Mouse (Mus musculus): ENCODE data around the gene Hist3h2a. TPM values are rescaled to one million over a fixed set of nuclear protein-coding genes. Genes with fewer than 3 reads are reported as not detected.
A peak's percentile ranks its signal among the peaks of the same experiment; 100 is the strongest.

Gene Hist3h2a
- polyA plus RNA-seq, 1 experiment from 2014 or later: 31.8 TPM

DNA sequence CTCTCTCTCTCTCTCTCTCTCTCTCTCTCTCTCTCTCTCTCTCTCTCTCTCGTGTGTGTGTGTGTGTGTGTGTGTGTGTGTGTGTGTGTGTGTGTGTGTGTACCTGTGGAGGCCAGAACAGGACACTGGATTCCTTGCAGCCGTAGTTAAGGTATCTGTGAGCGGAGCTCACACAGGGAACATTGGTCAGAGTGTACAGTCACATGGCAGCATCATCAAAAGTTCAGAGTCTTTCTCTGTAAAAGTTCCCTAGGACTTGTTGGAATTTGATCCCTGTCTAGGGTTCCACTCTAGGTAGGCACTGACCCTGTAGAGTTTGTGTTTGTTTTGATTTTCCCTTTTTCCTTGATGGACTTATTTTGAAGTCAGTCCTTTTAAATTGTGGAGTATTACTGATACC, 27.8 kb upstream of the Hist3h2a start:
- Histone ChIP-seq H3K27me3 (ENCODE audit: control insufficient read depth, insufficient read depth, low read length) (no peaks in the 10 kb centered on the region), H3K9me3 (ENCODE audit: control insufficient read depth, low read length) (no peaks in the 10 kb centered on the region), H3K4me2 (replicated peaks; ENCODE audit: low read depth, low read length) (no peak overlapping the region), H3K9ac (ENCODE audit: low read depth, low read length) (no peak overlapping the region), H3K36me3 (ENCODE audit: control insufficient read depth, insufficient read depth, low read length) (peaks cover 6% of the 10 kb centered on the region), H3K27ac (ENCODE audit: low read depth, low read length) (no peak overlapping the region), H3K4me3 (ENCODE audit: low read length) (no peak overlapping the region), H3K4me1 (ENCODE audit: control insufficient read depth, insufficient read depth, low read length) (no peaks in the 10 kb centered on the region)
- ATAC-seq (ENCODE audit: low FRiP score, low TSS enrichment): no peak
- WGBS: 84% methylated on average over 2 of the region's 3 CpGs

DNA sequence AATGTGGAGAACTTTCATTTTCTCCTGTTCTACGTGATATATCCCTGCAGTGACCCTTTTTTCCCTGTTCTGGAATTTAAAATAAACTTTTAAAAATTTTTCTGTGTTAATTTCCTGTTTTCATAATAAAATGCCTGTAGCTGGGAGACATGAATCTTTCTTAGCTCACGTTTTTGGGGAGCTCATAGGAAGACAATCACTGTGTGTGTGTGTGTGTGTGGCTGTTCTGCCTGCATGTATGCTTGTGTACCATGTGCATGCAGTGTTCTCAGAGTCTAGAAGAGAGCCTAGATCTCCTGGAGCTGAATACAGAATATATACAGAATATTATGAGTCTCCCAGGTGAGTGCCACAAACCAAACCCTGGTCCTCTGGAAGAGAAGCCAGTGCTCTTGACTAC, 27.4 kb upstream of the Hist3h2a start:
- no peak overlapping the region for H3K9ac ChIP-seq (ENCODE audit: low read depth, low read length)
- H3K9me3 ChIP-seq (ENCODE audit: control insufficient read depth, low read length): no peaks in the 10 kb centered on the region
- 74% methylated on average over 2 of the region's 2 CpGs for WGBS
- H3K4me2 ChIP-seq (replicated peaks; ENCODE audit: low read depth, low read length): no peak overlapping the region
- H3K27me3 ChIP-seq (ENCODE audit: control insufficient read depth, insufficient read depth, low read length): no peaks in the 10 kb centered on the region
- H3K4me3 ChIP-seq (ENCODE audit: low read length): no peak overlapping the region
- ATAC-seq (ENCODE audit: low FRiP score, low TSS enrichment): no peak
- no peaks in the 10 kb centered on the region for H3K4me1 ChIP-seq (ENCODE audit: control insufficient read depth, insufficient read depth, low read length)
- peaks cover 10% of the 10 kb centered on the region for H3K36me3 ChIP-seq (ENCODE audit: control insufficient read depth, insufficient read depth, low read length)
- H3K27ac ChIP-seq (ENCODE audit: low read depth, low read length): no peak overlapping the region

- H3K4me3 ChIP-seq (ENCODE audit: low read length): peak overlapping the region; percentile 2; the same call in 1 of the 2 replicates
- WGBS: 34% methylated on average over 20 of the region's 20 CpGs
Observed at GRCm38 (mm10) chr11:58927790-58928651, 26.5 kb upstream of the Hist3h2a start.

GRCm38 (mm10) chr11:58929055-58929454, 25.4 kb upstream of the Hist3h2a start:
- Histone ChIP-seq H3K27ac (ENCODE audit: low read depth, low read length) (no peak overlapping the region), H3K4me2 (replicated peaks; ENCODE audit: low read depth, low read length) (no peak overlapping the region), H3K4me1 (ENCODE audit: control insufficient read depth, insufficient read depth, low read length) (no peaks in the 10 kb centered on the region), H3K4me3 (ENCODE audit: low read length) (no peak overlapping the region), H3K9me3 (ENCODE audit: control insufficient read depth, low read length) (no peaks in the 10 kb centered on the region), H3K9ac (ENCODE audit: low read depth, low read length) (no peak overlapping the region), H3K27me3 (ENCODE audit: control insufficient read depth, insufficient read depth, low read length) (no peaks in the 10 kb centered on the region), H3K36me3 (ENCODE audit: control insufficient read depth, insufficient read depth, low read length) (peaks cover 30% of the 10 kb centered on the region)
- 90% methylated on average over 4 of the region's 4 CpGs for WGBS
- ATAC-seq (ENCODE audit: low FRiP score, low TSS enrichment): no peak

More at GRCm38 (mm10) chr11:58927790-58928651, 26.5 kb upstream of the Hist3h2a start:
- Histone ChIP-seq H3K27me3 (ENCODE audit: control insufficient read depth, insufficient read depth, low read length) (no peaks in the 10 kb centered on the region), H3K4me1 (ENCODE audit: control insufficient read depth, insufficient read depth, low read length) (no peaks in the 10 kb centered on the region), H3K9me3 (ENCODE audit: control insufficient read depth, low read length) (no peaks in the 10 kb centered on the region), H3K4me2 (replicated peaks; ENCODE audit: low read depth, low read length) (peak overlapping the region; percentile 12; the same call in 1 of the 2 replicates), H3K27ac (ENCODE audit: low read depth, low read length) (no peak overlapping the region), H3K9ac (ENCODE audit: low read depth, low read length) (no peak overlapping the region), H3K36me3 (ENCODE audit: control insufficient read depth, insufficient read depth, low read length) (peaks cover 20% of the 10 kb centered on the region)
- ATAC-seq (ENCODE audit: low FRiP score, low TSS enrichment): peak; percentile 48; the same call in 1 of the 2 replicates

DNA sequence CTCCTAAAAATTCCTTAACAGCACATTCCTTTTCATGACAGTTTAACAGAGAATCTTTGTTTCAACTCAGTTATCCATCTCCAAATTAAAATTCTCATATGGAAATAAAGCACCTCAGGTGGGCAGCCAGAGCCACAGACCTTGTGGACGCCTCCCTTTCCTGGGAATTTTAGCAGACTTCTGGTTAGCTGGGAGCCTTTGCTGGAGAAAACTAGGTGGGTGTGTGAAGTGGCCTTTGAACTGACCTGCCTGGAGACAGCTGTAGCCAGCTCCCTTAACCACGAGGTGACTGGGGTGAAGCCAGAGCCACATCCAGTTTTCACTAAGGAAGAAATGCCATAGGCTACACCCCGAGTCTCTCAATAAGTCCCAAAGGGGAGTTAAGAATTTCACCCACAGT, 24.8 kb upstream of the Hist3h2a start:
- 33% methylated on average over 3 of the region's 3 CpGs for WGBS
- H3K27ac ChIP-seq (ENCODE audit: low read depth, low read length): no peak overlapping the region
- H3K27me3 ChIP-seq (ENCODE audit: control insufficient read depth, insufficient read depth, low read length): no peaks in the 10 kb centered on the region

GRCm38 (mm10) chr11:58930254-58930653, 24.2 kb upstream of the Hist3h2a start:
- peaks cover 36% of the 10 kb centered on the region for H3K36me3 ChIP-seq (ENCODE audit: control insufficient read depth, insufficient read depth, low read length)
- no peaks in the 10 kb centered on the region for H3K9me3 ChIP-seq (ENCODE audit: control insufficient read depth, low read length)
- no peak overlapping the region for H3K27ac ChIP-seq (ENCODE audit: low read depth, low read length)
- no peaks in the 10 kb centered on the region for H3K27me3 ChIP-seq (ENCODE audit: control insufficient read depth, insufficient read depth, low read length)
- no peak overlapping the region for H3K4me2 ChIP-seq (replicated peaks; ENCODE audit: low read depth, low read length)
- no peak overlapping the region for H3K9ac ChIP-seq (ENCODE audit: low read depth, low read length)
- H3K4me3 ChIP-seq (ENCODE audit: low read length): no peak overlapping the region
- no peaks in the 10 kb centered on the region for H3K4me1 ChIP-seq (ENCODE audit: control insufficient read depth, insufficient read depth, low read length)
- no peak for ATAC-seq (ENCODE audit: low FRiP score, low TSS enrichment)
- 93% methylated on average over 3 of the region's 3 CpGs for WGBS

More for the DNA sequence above, 24.8 kb upstream of the Hist3h2a start:
- no peak overlapping the region for H3K9ac ChIP-seq (ENCODE audit: low read depth, low read length)
- no peak overlapping the region for H3K4me2 ChIP-seq (replicated peaks; ENCODE audit: low read depth, low read length)
- H3K4me3 ChIP-seq (ENCODE audit: low read length): no peak overlapping the region
- H3K4me1 ChIP-seq (ENCODE audit: control insufficient read depth, insufficient read depth, low read length): no peaks in the 10 kb centered on the region
- H3K36me3 ChIP-seq (ENCODE audit: control insufficient read depth, insufficient read depth, low read length): peaks cover 36% of the 10 kb centered on the region
- ATAC-seq (ENCODE audit: low FRiP score, low TSS enrichment): no peak
- H3K9me3 ChIP-seq (ENCODE audit: control insufficient read depth, low read length): no peaks in the 10 kb centered on the region

GRCm38 (mm10) chr11:58931576-58931975, 22.9 kb upstream of the Hist3h2a start:
- Histone ChIP-seq H3K4me1 (ENCODE audit: control insufficient read depth, insufficient read depth, low read length) (no peaks in the 10 kb centered on the region), H3K9me3 (ENCODE audit: control insufficient read depth, low read length) (no peaks in the 10 kb centered on the region), H3K4me3 (ENCODE audit: low read length) (no peak overlapping the region), H3K9ac (ENCODE audit: low read depth, low read length) (no peak overlapping the region), H3K4me2 (replicated peaks; ENCODE audit: low read depth, low read length) (no peak overlapping the region), H3K36me3 (ENCODE audit: control insufficient read depth, insufficient read depth, low read length) (peaks cover 47% of the 10 kb centered on the region), H3K27ac (ENCODE audit: low read depth, low read length) (no peak overlapping the region), H3K27me3 (ENCODE audit: control insufficient read depth, insufficient read depth, low read length) (no peaks in the 10 kb centered on the region)
- 62% methylated on average over 4 of the region's 4 CpGs for whole genome bisulfite sequencing
- no peak for ATAC-seq (ENCODE audit: low FRiP score, low TSS enrichment)

GRCm38 (mm10) chr11:58937909-58938308, 16.6 kb upstream of the Hist3h2a start:
- H3K9me3 ChIP-seq (ENCODE audit: control insufficient read depth, low read length): no peaks in the 10 kb centered on the region
- no peaks in the 10 kb centered on the region for H3K27me3 ChIP-seq (ENCODE audit: control insufficient read depth, insufficient read depth, low read length)
- peak overlapping the region; percentile 83 for H3K4me2 ChIP-seq (replicated peaks; ENCODE audit: low read depth, low read length)
- 0% methylated on average over 13 of the region's 13 CpGs for WGBS
- H3K9ac ChIP-seq (ENCODE audit: low read depth, low read length): peak overlapping the region; percentile 96
- H3K36me3 ChIP-seq (ENCODE audit: control insufficient read depth, insufficient read depth, low read length): peaks cover 35% of the 10 kb centered on the region
- H3K27ac ChIP-seq (ENCODE audit: low read depth, low read length): no peak overlapping the region
- peak; percentile 5; the same call in 1 of the 2 replicates for ATAC-seq (ENCODE audit: low FRiP score, low TSS enrichment)
- H3K4me3 ChIP-seq (ENCODE audit: low read length): peak overlapping the region; percentile 98
- peaks cover 8% of the 10 kb centered on the region; the same call in 1 of the 2 replicates for H3K4me1 ChIP-seq (ENCODE audit: control insufficient read depth, insufficient read depth, low read length)
